In the genomic region with DNA sequence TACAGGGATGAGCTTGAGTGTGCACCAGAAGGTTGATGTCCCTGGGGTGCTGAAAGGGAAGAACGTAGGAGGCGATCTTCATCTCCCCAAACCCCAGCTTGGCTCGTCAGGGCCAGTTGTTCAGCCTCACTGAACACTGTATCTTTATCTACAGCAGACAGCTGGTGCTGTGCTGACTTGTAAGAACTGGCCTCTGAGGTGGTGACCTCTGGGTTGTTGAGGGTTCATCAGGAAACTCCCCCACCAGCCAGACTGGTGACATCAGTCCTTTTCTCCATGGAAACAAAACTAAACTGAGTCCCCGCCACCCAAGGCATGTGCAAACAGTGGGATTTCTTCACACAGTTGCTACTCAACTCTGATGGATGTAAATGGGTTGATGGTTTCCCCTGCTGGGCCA, we compare ENCODE assay signal across 13 mouse cellular contexts.
A peak's percentile ranks its signal among the peaks of the same experiment; 100 is the strongest.
DNase-seq lines count a peak whose midpoint lies in the region; ATAC-seq and TF ChIP-seq lines count a peak whose summit lies in the region.
"Had no signal": no experiment of that assay in that cellular context is flagged by ENCODE, and none has a peak within 500 bp of the region (broad histone marks: within the 10 kb centered on the region; RNA-seq: fewer than 3 reads in every experiment).

No protein-coding gene starts in this region.

- H3K27me3 ChIP-seq in kidney, postnatal 0 days (ENCODE audit: insufficient read depth, low read length): no peaks in the 10 kb centered on the region
- no peaks in the 10 kb centered on the region for H3K27me3 ChIP-seq in embryonic facial prominence, embryonic 14.5 days (replicated peaks; ENCODE audit: control insufficient read depth, insufficient read depth, low read length)
- no peaks in the 10 kb centered on the region for H3K27me3 ChIP-seq in neural tube, embryonic 13.5 days
- H3K27me3 ChIP-seq in forebrain, embryonic 16.5 days (replicated peaks; ENCODE audit: control insufficient read depth, insufficient read depth, low read length): no peaks in the 10 kb centered on the region
- H3K27me3 ChIP-seq: limb, embryonic 13.5 days had no signal

- no peaks in the 10 kb centered on the region for H3K36me3 ChIP-seq in kidney, postnatal 0 days (ENCODE audit: insufficient read depth, low read length)
- H3K36me3 ChIP-seq in embryonic facial prominence, embryonic 14.5 days (ENCODE audit: control insufficient read depth, insufficient read depth, low read length): no peaks in the 10 kb centered on the region
- peaks cover 25% of the 10 kb centered on the region for H3K36me3 ChIP-seq in neural tube, embryonic 13.5 days
- H3K36me3 ChIP-seq in forebrain, embryonic 16.5 days (ENCODE audit: control insufficient read depth, insufficient read depth): peaks cover 7% of the 10 kb centered on the region; the same call in 1 of the 2 replicates
- H3K36me3 ChIP-seq: limb, embryonic 13.5 days had no signal

- no peaks in the 10 kb centered on the region for H3K4me1 ChIP-seq in kidney, postnatal 0 days (replicated peaks; ENCODE audit: insufficient read depth, low read length)
- H3K4me1 ChIP-seq in embryonic facial prominence, embryonic 14.5 days (ENCODE audit: control insufficient read depth, insufficient read depth, low read length): no peaks in the 10 kb centered on the region
- peaks cover 27% of the 10 kb centered on the region for H3K4me1 ChIP-seq in neural tube, embryonic 13.5 days (replicated peaks)
- H3K4me1 ChIP-seq in forebrain, embryonic 16.5 days (replicated peaks; ENCODE audit: control insufficient read depth, insufficient read depth, low read length): no peaks in the 10 kb centered on the region
- H3K4me1 ChIP-seq: limb, embryonic 13.5 days had no signal

- H3K4me3 ChIP-seq in kidney, postnatal 0 days (replicated peaks; ENCODE audit: low read depth, low read length): no peak overlapping the region
- no peak overlapping the region for H3K4me3 ChIP-seq in embryonic facial prominence, embryonic 14.5 days (ENCODE audit: low read depth, low read length)
- H3K4me3 ChIP-seq in neural tube, embryonic 13.5 days: no peak overlapping the region
- H3K4me3 ChIP-seq in forebrain, embryonic 16.5 days (replicated peaks; ENCODE audit: low read length): no peak overlapping the region
- H3K4me3 ChIP-seq: erythroblast, embryonic 14.5 days; limb, embryonic 13.5 days; myocyte had no signal

- TF ChIP-seq CTCF in kidney, postnatal 0 days (IDR thresholded peaks at IDR 0.05; ENCODE audit: low read depth): no peak

- H3K4me2 ChIP-seq in kidney, postnatal 0 days (ENCODE audit: low read length): no peak overlapping the region
- no peak overlapping the region for H3K4me2 ChIP-seq in embryonic facial prominence, embryonic 14.5 days (ENCODE audit: low read depth, low read length)
- H3K4me2 ChIP-seq in neural tube, embryonic 13.5 days: no peak overlapping the region
- H3K4me2 ChIP-seq in forebrain, embryonic 16.5 days (ENCODE audit: low read length): no peak overlapping the region
- H3K4me2 ChIP-seq: limb, embryonic 13.5 days had no signal

- H3K9ac ChIP-seq in kidney, postnatal 0 days (ENCODE audit: low read depth, low read length): no peak overlapping the region
- no peak overlapping the region for H3K9ac ChIP-seq in embryonic facial prominence, embryonic 14.5 days (ENCODE audit: low read depth, low read length)
- no peak overlapping the region for H3K9ac ChIP-seq in neural tube, embryonic 13.5 days
- no peak overlapping the region for H3K9ac ChIP-seq in forebrain, embryonic 16.5 days (replicated peaks; ENCODE audit: low read depth, low read length)
- H3K9ac ChIP-seq: limb, embryonic 13.5 days had no signal

- WGBS in kidney, postnatal 0 days: 18% methylated on average over 4 of the region's 4 CpGs
- 49% methylated on average over 4 of the region's 4 CpGs for WGBS in embryonic facial prominence, embryonic 14.5 days
- 32% methylated on average over 4 of the region's 4 CpGs for WGBS in neural tube, embryonic 13.5 days
- whole genome bisulfite sequencing in forebrain, embryonic 16.5 days: 89% methylated on average over 4 of the region's 4 CpGs

- no peak for ATAC-seq in kidney, postnatal 0 days (replicated peaks; ENCODE audit: low FRiP score, low read depth)
- no peak for ATAC-seq in embryonic facial prominence, embryonic 14.5 days (ENCODE audit: low read depth)
- 0 out of 2 replicates have a peak, but pooled peaks have one; percentile 53 for ATAC-seq in neural tube, embryonic 13.5 days (ENCODE audit: low read depth)
- ATAC-seq in forebrain, embryonic 16.5 days: no peak

- H3K27ac ChIP-seq in kidney, postnatal 0 days: no peak overlapping the region
- H3K27ac ChIP-seq in embryonic facial prominence, embryonic 14.5 days (replicated peaks; ENCODE audit: low read depth, low read length): no peak overlapping the region
- H3K27ac ChIP-seq in neural tube, embryonic 13.5 days (replicated peaks): no peak overlapping the region
- no peak overlapping the region for H3K27ac ChIP-seq in forebrain, embryonic 16.5 days (ENCODE audit: low read length)
- H3K27ac ChIP-seq: limb, embryonic 13.5 days; macrophage had no signal

- no peaks in the 10 kb centered on the region for H3K9me3 ChIP-seq in kidney, postnatal 0 days (replicated peaks; ENCODE audit: low read length)
- H3K9me3 ChIP-seq in embryonic facial prominence, embryonic 14.5 days (ENCODE audit: control insufficient read depth, low read length): no peaks in the 10 kb centered on the region
- H3K9me3 ChIP-seq in neural tube, embryonic 13.5 days: no peaks in the 10 kb centered on the region
- no peaks in the 10 kb centered on the region for H3K9me3 ChIP-seq in forebrain, embryonic 16.5 days (ENCODE audit: control insufficient read depth, low read length)
- H3K9me3 ChIP-seq: limb, embryonic 13.5 days had no signal

- peak; percentile 15 for DNase-seq in kidney, postnatal 0 days (ENCODE audit: low spot score)
- no peak for DNase-seq in kidney, postnatal 25 days
- DNase-seq in embryo, embryonic 10 days (ENCODE audit: low spot score): peak; percentile 74
- peak; percentile 11 for DNase-seq in embryonic facial prominence, embryonic 14.5 days (ENCODE audit: low spot score)
- no peak for DNase-seq in gastrocnemius, adult 8-10 months (ENCODE audit: low spot score in 2 of 2)
- DNase-seq: cerebellum, adult 2 months; kidney, adult 2 months had no signal

Comparison
In these comparisons a context has a peak if more than half of its experiments do, and no peak if none do; other contexts are left out.
1. DNase-seq: peak in kidney, postnatal 0 days (single experiment), embryo, embryonic 10 days (single experiment) and embryonic facial prominence, embryonic 14.5 days (single experiment); none in kidney, postnatal 25 days (0 of 2) and gastrocnemius, adult 8-10 months (0 of 2).